Mouse (Mus musculus) lung, postnatal 0 days (tissue): Measurements from ENCODE around the gene Cfap77. TPM values are rescaled to one million over a fixed set of nuclear protein-coding genes. Genes with fewer than 3 reads are reported as not detected.

Experiments
- ATAC-seq: fragments of 200-750 bp; cut with Nextera tagmentation; 2 replicates; pipeline ENCODE4 v1.8.0; 2017; ENCODE audit warnings: moderate library complexity
- DNase-seq: peaks from one replicate; pipeline ENCODE4 v3.0.0-alpha.2; 2016; ENCODE audit warnings: low spot score
- H3K27ac ChIP-seq: fragments of 300-500 bp; sonication (generic); 2 replicates; pipeline ENCODE4 v1.5.1; 2014; ENCODE audit warnings: antibody characterized with exemption, mild to moderate bottlenecking, low read length, mixed read lengths
- H3K27me3 ChIP-seq: fragments of 300-500 bp; sonication (generic); replicated peaks from 2 replicates; pipeline ENCODE4 v1.6.1; 2014; ENCODE audit warnings: low read length, mixed read lengths; ENCODE audit not compliant: insufficient read depth
- H3K36me3 ChIP-seq: fragments of 300-500 bp; sonication (generic); 2 replicates; pipeline ENCODE4 v1.6.1; 2014; ENCODE audit warnings: low read length, mixed read lengths; ENCODE audit not compliant: insufficient read depth
- H3K4me1 ChIP-seq: fragments of 300-500 bp; sonication (generic); 2 replicates; pipeline ENCODE4 v1.6.1; 2014; ENCODE audit warnings: antibody characterized with exemption, low read depth, low read length, mixed read lengths; ENCODE audit not compliant: insufficient read depth
- H3K4me2 ChIP-seq: fragments of 300-500 bp; sonication (generic); replicated peaks from 2 replicates; pipeline ENCODE4 v1.6.1; 2014; ENCODE audit warnings: low read depth, mild to moderate bottlenecking, low read length, moderate library complexity, mixed read lengths
- H3K4me3 ChIP-seq: fragments of 300-500 bp; sonication (generic); 2 replicates; pipeline ENCODE4 v1.5.1; 2014; ENCODE audit warnings: low read depth, low read length
- H3K9ac ChIP-seq: fragments of 300-500 bp; sonication (generic); replicated peaks from 2 replicates; pipeline ENCODE4 v1.6.1; 2014; ENCODE audit warnings: low read depth, mild to moderate bottlenecking
- H3K9me3 ChIP-seq: fragments of 300-500 bp; sonication (generic); 2 replicates; pipeline ENCODE4 v1.6.1; 2016; ENCODE audit warnings: low read length, mixed read lengths
- CTCF ChIP-seq: IDR thresholded peaks from 2 replicates; pipeline ENCODE4 v1.5.1; 2016; ENCODE audit warnings: antibody characterized with exemption, mild to moderate bottlenecking
- EP300 ChIP-seq: IDR thresholded peaks from 2 replicates; pipeline ENCODE4 v1.6.1; 2016; ENCODE audit warnings: antibody characterized with exemption, mild to moderate bottlenecking, control low read depth
- WGBS: fragments of 180-500 bp; shearing (Covaris S2); extraction: QIAGEN DNeasy Blood & Tissue Kit; methylation state at CpG from one replicate; pipeline ENCODE4 v1.1.7; 2014; 5-methylcytosine and 5-hydroxymethylcytosine counted together
- polyA plus RNA-seq: library from polyadenylated mRNA; unstranded; fragments of >200 nt; fragmentation: Nextera tagmentation; extraction: Ambion mirVana; gene quantifications from 2 replicates; pipeline ENCODE4 v1.2.1, GENCODE M21; 2015

The Cfap77 gene
- polyA plus RNA-seq, 1 experiment from 2014 or later, result 1.2 TPM

- Histone ChIP-seq H3K27ac (no peak overlapping the region), H3K4me2 (peak overlapping the region; percentile 85), H3K9ac (no peak overlapping the region; the same call in 1 of the 2 replicates), H3K36me3 (no peaks in the 10 kb centered on the region), H3K9me3 (no peaks in the 10 kb centered on the region), H3K4me3 (peak overlapping the region; percentile 48), H3K27me3 (no peaks in the 10 kb centered on the region), H3K4me1 (peaks cover 7% of the 10 kb centered on the region; the same call in 1 of the 2 replicates)
- 2% methylated on average over 20 of the region's 20 CpGs for WGBS
- DNase-seq, result peak; percentile 82
- ATAC-seq, result peak; percentile 28
- TF ChIP-seq EP300, result no peak
- peak; percentile 73 for TF ChIP-seq CTCF
Measured at GRCm38 (mm10) chr2:29053802-29054544, 893 bp downstream of the Cfap77 start.

- Histone ChIP-seq H3K4me1 (peaks cover 7% of the 10 kb centered on the region; the same call in 1 of the 2 replicates), H3K27ac (no peak overlapping the region), H3K4me3 (no peak overlapping the region), H3K9ac (no peak overlapping the region), H3K4me2 (no peak overlapping the region), H3K27me3 (no peaks in the 10 kb centered on the region), H3K36me3 (no peaks in the 10 kb centered on the region), H3K9me3 (no peaks in the 10 kb centered on the region)
- ATAC-seq, result peak; percentile 34
- no peak for TF ChIP-seq EP300
- peak; percentile 81 for TF ChIP-seq CTCF
- 28% methylated on average over 4 of the region's 4 CpGs for WGBS
- peak; percentile 66 for DNase-seq
Measured at GRCm38 (mm10) chr2:29052943-29053454, 1.9 kb downstream of the Cfap77 start.

- 32% methylated on average over 5 of the region's 5 CpGs for WGBS
- DNase-seq (no peak), ATAC-seq (no peak)
- Histone ChIP-seq H3K27ac (no peak overlapping the region), H3K27me3 (no peaks in the 10 kb centered on the region), H3K36me3 (no peaks in the 10 kb centered on the region), H3K9me3 (no peaks in the 10 kb centered on the region), H3K4me1 (peaks cover 7% of the 10 kb centered on the region; the same call in 1 of the 2 replicates), H3K4me3 (no peak overlapping the region), H3K9ac (no peak overlapping the region), H3K4me2 (no peak overlapping the region)
- TF ChIP-seq CTCF, result no peak
- TF ChIP-seq EP300, result no peak
Measured at GRCm38 (mm10) chr2:29051932-29052331, 2.9 kb downstream of the Cfap77 start.

- no peaks in the 10 kb centered on the region for H3K36me3 ChIP-seq
- no peak for ATAC-seq
Measured at GRCm38 (mm10) chr2:29046151-29046550, 8.7 kb downstream of the Cfap77 start.

GRCm38 (mm10) chr2:29042124-29042523 is 12.7 kb downstream of the Cfap77 start:
- no peak for TF ChIP-seq EP300
- TF ChIP-seq CTCF, result peak; percentile 28
- H3K27me3 ChIP-seq, result 0 out of 2 replicates have a peak, but pooled peaks cover 5% of the 10 kb centered on the region
- 95% methylated on average over 5 of the region's 5 CpGs for WGBS

More at GRCm38 (mm10) chr2:29046151-29046550, 8.7 kb downstream of the Cfap77 start:
- DNase-seq, result no peak
- TF ChIP-seq CTCF (no peak), EP300 (no peak)
- no peaks in the 10 kb centered on the region for H3K27me3 ChIP-seq
- no peak overlapping the region for H3K4me3 ChIP-seq
- H3K4me1 ChIP-seq, result no peaks in the 10 kb centered on the region
- H3K9ac ChIP-seq, result no peak overlapping the region
- no peak overlapping the region for H3K27ac ChIP-seq
- no peaks in the 10 kb centered on the region for H3K9me3 ChIP-seq
- no peak overlapping the region for H3K4me2 ChIP-seq
- 64% methylated on average over 16 of the region's 16 CpGs for WGBS

GRCm38 (mm10) chr2:29041477-29041768 is 13.4 kb downstream of the Cfap77 start:
- no peak overlapping the region for H3K4me2 ChIP-seq
- no peaks in the 10 kb centered on the region for H3K9me3 ChIP-seq
- no peak for DNase-seq
- WGBS, result 50% methylated on average over 7 of the region's 8 CpGs
- H3K4me3 ChIP-seq, result no peak overlapping the region
- ATAC-seq, result no peak
- TF ChIP-seq CTCF (no peak), EP300 (no peak)
- H3K27ac ChIP-seq, result no peak overlapping the region
- no peaks in the 10 kb centered on the region; the same call in 1 of the 2 replicates for H3K4me1 ChIP-seq
- H3K27me3 ChIP-seq, result 0 out of 2 replicates have a peak, but pooled peaks cover 5% of the 10 kb centered on the region
- H3K36me3 ChIP-seq, result no peaks in the 10 kb centered on the region
- H3K9ac ChIP-seq, result no peak overlapping the region

More at GRCm38 (mm10) chr2:29042124-29042523, 12.7 kb downstream of the Cfap77 start:
- no peak overlapping the region for H3K9ac ChIP-seq
- H3K27ac ChIP-seq, result no peak overlapping the region
- H3K9me3 ChIP-seq, result no peaks in the 10 kb centered on the region
- no peaks in the 10 kb centered on the region for H3K36me3 ChIP-seq
- no peak for DNase-seq
- no peak overlapping the region for H3K4me2 ChIP-seq
- no peak for ATAC-seq
- no peaks in the 10 kb centered on the region; the same call in 1 of the 2 replicates for H3K4me1 ChIP-seq
- H3K4me3 ChIP-seq, result no peak overlapping the region
